Mouse (Mus musculus) cerebellum, postnatal 14 days (tissue): ENCODE measurements around the gene Osbpl3.

Source experiments
- DNase-seq, 2 experiments: peaks; one replicate each; pipeline ENCODE4 v3.0.0; 2021; ENCODE audit warnings: mixed read lengths in 2 of 2

Gene Osbpl3

DNA sequence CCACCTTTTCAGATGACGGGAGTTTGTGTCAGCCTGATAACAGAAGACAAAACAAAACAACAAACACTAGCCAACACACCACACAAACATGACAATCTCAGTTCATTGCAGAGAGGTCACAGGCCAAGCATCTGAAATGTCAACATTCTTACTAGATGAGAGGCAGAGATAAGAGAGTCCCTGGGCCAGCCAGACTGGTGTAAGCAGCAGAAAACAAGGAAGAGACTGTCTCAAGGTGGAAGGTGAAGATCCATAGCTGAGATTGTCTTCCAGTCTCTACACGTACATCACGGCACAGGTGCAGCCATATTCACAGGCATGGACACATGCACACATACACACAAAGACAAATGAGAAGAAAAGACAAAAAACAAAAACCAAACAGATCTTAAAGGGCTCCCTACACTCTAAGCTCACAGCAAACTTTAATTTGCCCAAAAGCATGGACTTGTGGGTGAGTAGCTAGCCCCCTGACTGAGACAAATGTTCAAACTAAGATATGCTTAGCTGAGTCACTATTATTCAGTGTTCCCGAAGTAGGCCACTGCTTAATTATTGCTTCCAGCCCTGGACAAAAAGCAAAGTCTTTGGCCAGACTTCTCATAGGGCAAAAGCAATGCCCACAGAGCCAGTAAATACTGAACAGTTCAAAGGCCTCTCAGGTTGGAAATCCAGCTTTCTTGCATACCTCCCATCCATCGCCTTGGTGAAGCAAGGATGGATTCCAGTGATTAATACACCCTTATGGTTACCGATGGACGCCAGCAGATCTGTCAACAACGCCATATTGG, 87.3 kb downstream of the Osbpl3 start:
- DNase-seq: no peak

DNA sequence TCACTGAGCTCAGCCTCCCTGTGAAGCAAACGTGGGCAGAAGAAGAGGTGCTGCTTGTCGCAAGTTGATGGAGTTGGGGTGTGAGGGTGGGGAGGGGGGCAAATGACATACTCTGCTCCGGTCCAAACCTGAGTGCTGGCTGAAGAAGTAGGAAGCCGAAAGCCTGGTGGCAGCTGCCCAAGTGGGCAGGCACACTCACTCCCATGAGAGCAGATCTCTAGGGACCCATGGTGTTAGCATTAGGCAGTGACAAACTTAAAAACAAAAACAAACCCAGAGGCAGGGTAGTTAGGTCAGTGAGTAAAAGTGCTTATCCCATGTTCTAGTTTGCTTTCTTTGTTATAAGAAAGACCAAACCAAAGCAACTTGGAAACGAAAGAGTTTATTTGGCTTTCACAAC, 88.2 kb downstream of the Osbpl3 start:
- DNase-seq: no peak

DNA sequence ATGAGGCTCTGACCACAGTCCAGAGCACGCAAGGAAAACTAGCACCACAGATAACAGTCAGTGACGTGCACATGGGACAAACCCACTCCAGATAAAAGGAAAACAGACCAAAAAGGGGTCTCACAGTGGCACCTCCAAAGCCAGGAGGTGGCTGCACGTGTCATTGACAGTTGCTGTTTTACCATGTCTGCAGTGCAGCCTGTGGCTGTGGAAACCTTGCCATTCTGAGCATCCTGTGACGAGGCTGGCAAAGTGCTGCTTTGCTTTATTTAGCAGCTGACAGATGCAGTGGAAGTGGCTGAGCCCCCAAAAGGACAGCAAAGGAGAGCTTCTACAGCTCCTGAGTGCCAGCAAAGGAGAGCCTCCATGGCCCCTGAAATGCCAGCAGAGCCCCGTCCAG, 89.3 kb downstream of the Osbpl3 start:
- peak; percentile 43 to 54 for DNase-seq

DNA sequence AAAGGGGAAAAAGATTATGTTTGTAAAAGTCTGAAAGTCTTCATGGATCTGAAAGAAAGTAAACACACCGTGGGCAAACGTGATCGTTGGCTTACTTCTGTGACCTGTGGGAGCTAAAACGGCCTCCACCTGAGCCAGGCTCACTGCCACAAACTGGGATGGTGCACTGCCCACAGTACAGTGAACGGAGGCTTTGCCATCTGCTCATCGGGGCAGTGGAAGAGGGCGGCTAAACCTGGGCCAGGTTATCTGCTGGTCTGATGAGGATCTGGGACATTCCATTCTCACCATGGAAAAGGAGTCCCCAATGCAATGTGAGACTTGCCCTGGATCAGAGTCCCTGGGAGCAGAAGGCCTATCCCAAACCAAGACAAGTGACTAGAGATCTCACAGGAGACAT, 89.7 kb downstream of the Osbpl3 start:
- DNase-seq: peak; percentile 78 to 84

DNA sequence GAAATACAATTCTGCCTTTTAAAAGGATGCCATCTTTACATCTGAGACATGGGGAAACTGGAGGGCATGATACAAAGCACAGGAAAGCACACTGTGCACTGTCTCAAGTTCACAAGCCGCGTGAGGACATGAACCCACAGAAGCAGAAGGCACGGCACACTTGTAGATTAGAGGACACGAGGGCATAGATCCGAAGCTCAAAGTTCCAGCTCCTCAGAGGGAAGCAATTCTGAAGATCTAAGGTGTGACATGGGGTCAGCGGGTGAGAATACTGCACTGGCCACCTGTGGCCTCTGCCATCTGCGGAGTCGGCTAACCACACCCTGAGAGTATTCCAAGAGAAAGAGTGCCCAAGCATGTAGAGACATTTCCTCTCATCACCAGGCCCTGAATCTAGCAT, 91.6 kb downstream of the Osbpl3 start:
- no peak for DNase-seq

DNA sequence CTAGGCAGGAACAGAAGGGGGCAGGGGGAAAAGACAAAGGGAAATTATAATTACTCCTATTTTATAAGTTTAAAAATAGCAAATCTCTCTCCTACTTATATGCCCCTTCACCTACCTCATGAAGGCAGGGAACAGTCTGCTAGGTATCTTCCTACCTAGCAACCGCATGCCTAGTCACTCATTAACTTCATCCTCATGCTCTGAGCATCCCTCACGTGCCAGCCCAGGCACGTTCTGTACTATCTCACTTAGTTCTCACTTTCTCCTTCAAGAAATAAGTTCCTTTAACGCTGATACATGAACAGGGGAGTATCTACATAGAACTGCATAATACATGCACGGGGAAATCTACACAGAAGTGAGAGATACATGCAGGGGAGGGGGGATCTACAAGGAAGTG, 92.6 kb downstream of the Osbpl3 start:
- DNase-seq: no peak

DNA sequence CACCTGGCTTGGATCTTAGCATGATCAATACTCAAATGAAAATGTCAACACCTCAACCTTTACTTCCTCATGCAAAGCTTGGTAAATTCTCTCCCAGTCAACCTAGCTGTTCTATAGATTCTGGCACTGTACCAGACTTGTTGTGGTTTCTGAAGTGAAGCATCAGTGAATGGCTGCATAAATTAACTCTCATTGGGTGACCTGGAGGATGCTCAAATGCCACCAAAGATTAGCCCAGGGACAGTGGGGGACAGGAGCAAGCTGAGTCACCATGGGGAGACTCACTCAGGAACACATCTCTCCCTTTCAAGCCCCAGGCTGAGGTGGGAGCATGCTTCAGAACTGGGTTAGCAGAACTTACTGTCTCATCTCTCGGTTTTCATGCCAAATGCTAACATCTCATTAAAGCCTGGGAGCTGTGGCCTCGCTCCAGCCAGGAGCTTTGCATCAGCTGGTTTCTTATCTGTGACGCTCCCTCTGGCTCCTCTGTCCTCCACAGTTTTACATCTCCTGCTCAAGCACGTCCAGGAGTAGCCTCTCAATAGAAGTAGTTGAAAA, 93.2 kb downstream of the Osbpl3 start:
- no peak for DNase-seq

DNA sequence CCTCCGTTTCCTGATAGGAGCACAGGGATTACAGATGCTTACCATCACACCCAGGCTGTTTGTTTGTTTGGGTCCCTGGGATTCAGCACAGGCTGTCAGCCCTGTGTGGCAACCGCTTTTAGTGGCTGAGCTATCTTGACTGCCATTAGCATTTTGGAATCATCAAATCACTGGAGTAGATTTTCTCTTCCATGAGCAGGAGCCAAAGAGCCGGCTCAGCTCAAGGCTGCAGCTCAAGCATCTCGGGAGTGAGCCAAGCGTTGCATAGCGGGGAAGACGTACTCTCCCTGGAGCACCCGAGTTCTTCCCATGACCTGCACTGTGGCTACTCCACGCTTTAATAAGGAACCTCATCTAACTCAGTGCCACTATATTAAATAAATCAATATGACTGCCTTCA, 93.8 kb downstream of the Osbpl3 start:
- DNase-seq: no peak

DNA sequence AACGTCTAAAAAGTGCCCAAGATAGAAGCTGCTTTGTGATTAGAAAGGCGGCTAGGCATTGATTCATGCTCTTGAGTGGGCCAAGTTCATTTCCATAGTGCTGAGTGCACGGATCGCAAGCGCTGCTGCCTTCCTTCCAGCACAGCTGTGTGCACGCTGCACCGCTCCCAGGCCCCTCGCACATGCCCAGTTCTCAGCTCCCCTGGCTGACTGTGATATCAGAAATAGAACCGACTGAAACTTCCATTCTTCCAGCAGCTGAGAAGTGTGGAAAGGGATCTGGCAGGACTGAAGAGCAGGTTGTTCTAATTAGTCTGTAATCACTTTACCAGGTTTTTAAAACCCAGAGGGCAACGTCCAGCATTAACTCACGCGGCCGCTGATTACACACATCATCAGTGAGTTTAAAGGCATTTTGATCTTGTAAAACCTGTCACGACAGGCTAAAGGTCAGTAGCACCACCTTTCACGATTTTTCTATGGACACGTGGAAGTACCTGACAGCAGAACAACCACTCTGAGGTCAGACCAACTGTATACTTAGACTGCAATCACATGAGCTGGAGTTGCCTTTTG, 97.8 kb downstream of the Osbpl3 start:
- DNase-seq: no peak

DNA sequence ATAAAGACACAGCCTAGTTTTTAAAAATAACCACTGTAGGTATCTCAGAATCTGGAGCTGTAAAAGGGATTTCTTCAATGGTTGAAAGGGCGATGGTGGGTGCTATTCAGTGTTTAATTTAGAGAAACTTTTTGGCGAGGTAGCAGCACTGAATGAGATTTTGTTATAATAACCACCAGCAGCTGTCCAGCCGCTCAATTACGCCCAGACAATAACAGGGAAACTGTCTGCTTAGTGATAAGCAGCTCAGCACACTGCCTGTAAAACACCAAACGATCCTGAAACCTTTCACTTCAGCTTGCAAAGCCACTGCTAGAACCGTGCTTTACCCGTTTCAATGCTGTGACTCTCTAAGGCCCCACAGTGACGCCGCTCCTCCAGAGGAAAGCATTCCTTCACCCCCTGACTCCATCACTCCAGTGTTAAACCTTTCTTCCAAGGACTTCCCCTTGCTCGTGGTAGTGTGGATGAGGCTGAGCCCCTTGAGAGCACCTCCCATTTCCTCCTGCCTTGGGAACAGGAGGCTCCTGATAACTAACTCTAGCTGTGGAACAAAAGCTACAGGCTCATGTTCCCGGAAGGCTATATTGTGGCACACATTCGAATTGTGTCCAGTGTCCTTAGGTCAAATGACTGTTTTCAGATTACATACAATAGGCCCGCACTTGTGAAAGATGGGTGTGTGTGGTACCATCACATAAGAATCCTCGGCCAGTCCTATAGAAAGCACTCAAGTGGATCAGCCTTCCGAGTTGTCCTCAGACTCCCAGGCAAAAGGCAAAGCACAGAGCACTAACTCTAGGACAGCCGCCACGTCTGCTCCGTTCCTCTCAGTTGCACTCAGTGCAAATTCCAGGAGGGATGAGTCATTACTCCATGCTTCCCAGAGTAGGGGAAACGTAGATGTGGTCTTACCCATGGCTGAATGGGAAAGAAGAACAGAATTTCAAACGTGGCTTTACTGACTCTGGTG, 101.0 kb downstream of the Osbpl3 start:
- no peak for DNase-seq

DNA sequence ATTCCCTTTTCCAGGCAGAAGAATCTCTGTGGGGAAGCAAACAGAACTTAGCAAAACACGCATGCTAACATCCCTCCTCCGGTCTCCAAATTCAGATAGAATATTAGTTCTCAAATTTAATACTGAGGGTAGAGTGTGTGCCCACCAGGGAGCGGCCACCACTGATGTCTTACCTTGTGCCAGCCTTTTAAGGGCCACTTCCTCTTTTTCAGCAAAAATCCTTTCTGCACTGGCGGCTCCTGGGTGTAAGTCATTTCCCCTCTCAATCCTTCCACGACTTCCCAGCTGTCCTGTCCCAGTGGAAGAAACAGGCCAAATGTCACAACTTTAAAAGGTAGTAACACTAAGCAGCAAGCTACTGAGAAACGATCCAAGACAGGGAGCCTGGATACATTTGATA, 103.2 kb downstream of the Osbpl3 start:
- DNase-seq: no peak

DNA sequence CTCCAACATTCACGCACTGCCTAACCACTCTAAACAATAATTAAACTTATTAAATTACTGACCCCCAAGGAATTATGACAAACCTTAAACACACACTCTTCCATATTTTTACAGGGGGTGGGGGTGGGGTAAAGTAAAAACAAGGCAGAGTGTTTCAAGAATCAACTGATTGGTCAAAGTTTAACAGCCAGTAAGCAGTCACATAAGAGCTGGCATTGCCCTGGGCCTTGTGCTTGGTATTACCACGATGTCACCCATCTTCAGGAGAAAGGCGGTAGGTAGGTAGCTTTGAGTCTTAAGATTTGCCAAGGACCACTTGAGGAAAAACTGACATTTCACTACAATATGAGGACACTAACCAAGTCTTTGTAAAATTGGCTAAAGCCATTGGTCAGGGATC, 105.1 kb downstream of the Osbpl3 start:
- DNase-seq: no peak

DNA sequence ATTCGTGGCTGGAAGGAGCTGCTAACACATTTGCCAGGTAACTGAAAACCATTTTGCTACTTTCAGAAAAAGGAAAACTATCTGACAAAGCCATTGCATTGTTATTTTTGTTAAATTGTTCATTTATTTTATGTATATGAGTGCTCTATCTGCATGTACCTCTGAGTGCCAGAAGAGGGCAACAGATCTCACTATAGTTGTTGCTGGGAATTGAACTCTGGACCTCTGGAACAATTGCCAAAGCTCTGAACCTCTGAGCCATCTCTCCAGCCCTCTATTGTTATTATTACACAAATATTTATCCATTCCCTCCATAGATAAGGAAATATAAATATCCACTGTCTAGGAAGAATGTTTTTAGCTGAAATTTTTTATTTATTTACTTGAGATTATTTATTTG, 107.4 kb downstream of the Osbpl3 start:
- no peak for DNase-seq

DNA sequence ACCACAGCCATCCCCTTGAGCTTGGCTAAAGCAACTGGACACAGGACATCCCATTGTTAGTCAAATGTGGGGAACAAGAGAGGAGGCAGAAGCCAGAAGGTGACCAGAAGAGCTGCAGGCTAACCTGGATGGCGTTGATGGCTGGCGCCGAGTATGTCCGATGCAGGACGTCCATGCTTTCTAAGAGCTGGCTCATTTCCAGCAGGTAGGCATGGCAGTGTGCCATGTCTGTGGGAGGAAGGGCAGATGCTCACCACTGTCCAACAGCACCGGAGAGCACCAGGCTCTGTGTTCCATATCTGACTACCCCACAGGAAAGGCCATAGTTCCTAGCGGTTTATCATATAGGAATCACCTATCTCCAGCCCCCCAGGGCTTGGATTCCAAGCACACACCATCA, 109.8 kb downstream of the Osbpl3 start:
- no peak for DNase-seq

DNA sequence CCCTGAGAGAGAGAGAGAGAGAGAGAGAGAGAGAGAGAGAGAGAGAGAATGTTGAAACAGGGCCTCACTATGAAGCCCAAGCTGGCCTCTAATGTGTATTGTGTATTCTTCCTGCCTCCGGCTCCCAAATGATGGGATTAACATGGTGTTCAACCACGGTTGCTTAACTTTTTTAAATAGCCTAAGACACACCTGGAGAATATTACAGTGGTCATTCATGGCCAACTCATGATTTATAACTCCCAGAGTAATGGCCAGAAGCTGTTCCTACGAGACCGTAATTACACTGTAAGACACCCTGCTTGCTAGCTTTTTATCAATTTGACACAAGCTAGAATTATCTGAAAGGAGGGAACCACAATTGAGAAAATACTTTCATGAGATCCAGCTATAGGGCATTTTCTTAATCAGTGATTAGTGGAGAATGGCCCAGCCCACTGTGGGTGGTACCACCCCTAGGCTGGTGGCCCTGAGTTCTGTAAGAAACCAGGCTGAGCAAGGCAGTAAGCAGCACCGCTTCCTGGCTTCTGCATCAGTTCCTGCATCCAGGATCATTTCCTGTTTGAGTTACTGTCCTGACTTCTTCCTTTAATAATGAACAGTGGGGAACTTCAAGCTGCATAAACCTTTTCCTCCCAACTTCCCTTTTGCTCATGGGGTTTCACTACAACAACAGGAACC, 115.6 kb downstream of the Osbpl3 start:
- no peak for DNase-seq

DNA sequence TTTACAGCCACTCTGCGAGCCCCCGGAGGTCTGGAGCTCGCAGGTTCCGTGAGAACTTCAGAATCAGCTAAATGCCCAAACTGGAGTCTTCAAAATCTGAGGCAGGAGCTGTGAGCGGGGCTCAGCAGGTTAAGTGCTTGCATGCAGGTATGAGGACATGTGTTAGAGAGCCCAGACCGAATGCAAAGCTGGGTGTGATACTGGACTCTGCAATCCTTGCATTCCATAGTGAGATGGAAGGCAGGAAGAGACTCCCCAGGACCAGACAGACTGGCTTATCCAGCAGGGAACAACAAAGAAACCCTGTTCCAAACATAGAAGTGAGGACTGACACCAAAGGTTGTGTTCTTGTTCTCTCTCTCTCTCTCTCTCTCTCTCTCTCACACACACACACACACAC, 118.6 kb downstream of the Osbpl3 start:
- no peak for DNase-seq

DNA sequence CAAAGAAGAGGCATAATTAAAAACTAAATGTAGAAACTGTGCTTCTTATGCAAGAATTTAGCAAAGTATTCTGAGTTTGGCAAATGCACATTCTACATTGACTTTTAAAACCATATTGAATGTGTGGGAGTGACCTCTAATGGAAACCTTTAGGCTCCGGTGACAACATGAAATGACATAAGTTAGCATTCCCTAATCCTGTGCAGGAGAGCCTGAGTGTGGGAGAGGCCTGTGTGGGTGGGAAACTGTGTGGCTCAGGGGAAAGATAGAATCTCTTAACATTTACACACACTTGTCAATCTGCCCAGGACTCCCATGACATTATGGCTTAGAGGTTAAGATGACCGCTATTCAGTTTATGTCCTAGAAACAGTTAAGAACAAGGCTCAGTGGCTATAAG, 119.6 kb downstream of the Osbpl3 start:
- no peak for DNase-seq

DNA sequence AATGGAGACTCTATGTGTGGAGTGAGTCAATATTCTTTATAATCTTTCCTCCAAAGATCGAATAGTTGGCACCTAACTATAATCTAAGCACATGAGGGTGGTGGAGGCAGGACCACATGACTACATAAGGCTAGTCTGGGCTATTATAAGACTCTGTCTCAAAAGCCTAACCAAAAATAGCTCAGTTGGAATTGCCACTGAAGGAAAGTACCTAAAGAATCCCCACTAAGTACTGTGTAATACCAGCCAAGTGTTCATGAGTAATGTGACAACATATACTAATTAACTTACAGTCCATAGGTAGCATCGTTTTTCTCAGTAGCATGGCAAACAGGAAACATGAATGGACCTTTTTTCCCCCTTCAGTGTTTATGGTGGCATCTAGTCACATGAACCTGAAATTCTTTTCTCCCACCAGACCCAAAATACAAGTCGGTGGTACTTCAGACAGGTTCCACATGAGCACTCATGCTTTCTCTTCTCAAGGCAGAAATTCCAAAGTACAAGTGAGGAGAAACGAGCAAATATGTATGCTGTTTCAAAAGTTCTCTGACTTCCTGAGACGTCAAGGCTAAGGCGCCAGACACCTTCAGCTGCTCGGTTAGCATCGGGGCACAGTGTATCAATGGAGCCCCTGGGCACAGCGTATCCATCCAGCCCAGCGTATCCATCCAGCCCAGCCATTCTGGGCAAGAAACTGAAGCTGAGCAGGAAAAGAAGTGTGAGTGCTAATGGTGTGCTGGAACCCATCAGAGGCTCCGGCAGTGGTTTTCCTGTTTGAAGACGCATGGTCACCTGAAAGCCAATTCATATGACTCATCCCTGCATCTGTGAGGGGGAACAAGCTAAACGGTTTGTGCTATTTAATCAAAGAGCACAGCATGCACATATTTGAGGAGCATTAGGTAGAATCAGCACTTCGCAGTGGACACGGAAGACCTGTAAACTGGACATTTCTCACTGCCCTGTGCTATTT, 120.9 kb downstream of the Osbpl3 start:
- DNase-seq: no peak

DNA sequence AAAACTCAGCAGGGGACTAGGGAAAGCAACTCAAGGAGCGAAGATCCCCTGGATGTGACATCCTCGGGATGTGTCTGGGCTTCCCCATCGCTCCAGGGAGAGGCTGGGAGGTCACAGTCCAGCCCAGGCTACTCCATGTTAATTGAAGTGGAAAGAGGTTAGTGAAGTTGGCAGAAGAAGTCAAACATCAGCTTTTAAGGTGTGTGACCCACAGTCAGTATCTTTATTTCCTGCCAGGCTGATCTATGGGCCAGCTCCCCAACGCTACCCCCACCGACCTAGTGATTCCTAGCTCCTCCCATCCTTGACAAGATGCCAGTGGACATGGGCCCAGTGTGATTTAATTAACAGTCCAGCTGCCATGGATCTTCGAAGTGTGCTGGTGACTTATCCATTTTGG, 122.7 kb downstream of the Osbpl3 start:
- DNase-seq: peak in 1 of 2 experiments; percentile 22

DNA sequence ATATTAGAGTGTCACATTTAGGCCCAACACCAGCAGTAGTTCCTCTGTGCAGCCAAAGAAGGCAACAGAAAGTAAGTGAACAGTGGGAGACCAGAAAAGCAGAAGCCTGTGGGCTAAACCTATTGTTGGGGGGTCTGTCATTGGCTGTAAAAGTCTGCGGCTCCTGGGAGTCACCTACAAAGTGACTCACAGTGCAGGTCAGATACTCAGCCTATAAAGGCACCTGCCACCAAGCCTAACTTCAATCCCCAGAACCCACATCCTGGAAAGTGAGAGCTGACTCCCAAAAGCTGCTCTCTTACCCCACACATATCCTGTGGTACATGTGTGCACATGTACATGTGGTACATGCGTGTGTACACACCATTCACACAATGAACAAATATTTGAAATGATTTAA, 124.5 kb downstream of the Osbpl3 start:
- DNase-seq: no peak

DNA sequence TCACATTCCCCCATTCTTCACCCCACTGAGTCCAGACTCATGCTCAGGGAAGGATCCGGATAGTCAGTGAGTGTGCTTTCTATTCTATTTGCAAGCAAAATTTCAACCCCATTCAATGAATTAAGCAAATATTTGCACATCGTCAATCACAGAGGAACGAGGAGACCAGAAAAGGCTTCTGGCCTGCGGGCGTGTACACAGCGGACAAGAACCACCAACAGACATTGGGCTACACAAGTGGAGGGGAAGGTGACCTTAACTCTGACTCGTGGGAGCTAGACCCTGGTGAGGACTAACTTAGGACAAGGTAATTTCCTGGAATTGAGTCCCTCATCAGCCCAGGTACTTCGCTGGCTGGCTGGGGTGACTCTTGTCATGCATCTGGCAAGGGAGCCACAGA, 126.6 kb downstream of the Osbpl3 start:
- DNase-seq: no peak

DNA sequence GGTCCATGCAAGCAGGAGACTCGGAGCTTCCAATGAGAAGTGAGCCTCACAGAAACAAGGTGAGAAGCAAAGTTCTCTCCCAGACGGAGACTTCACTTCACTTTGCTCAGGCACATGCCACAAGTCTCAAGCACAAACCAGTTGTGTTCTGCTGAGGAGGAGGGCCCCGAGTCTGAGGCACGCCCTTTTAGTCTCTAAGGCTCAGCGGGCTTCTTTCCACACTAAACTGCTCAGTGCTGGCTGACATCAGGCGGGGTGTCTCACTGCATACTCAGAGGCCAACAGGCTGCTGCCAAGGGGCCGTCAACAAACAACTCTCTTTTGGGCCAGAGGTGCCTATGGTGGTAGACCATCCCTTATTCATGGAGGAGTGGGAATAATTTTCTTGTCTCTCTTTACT, 127.1 kb downstream of the Osbpl3 start:
- no peak for DNase-seq
